Mouse (Mus musculus) CH12.LX (cell line): ENCODE measurements around the gene Mlph. TPM values are rescaled to one million over a fixed set of nuclear protein-coding genes. Genes with fewer than 3 reads are reported as not detected.

Experiments used
- DNase-seq: peaks from one replicate; pipeline ENCODE4 v3.0.0-alpha.2; 2013; ENCODE audit errors: extremely low read depth
- H3K27ac ChIP-seq: 2 replicates; pipeline ENCODE4 v1.5.1; 2012; ENCODE audit warnings: low read depth, mild to moderate bottlenecking, control low read depth, moderate library complexity; ENCODE audit not compliant: insufficient read depth
- H3K27me3 ChIP-seq: replicated peaks from 2 replicates; pipeline ENCODE3; 2012; ENCODE audit warnings: inconsistent platforms
- H3K36me3 ChIP-seq, 2 experiments: replicated peaks in 1 of 2; 2 replicates each; pipeline versions ENCODE3 to v1.6.1; 2012; ENCODE audit warnings: inconsistent platforms in 1 of 2, low read length in 1 of 2, mild to moderate bottlenecking in 1 of 2, mixed read lengths in 1 of 2, moderate library complexity in 1 of 2; ENCODE audit not compliant: control insufficient read depth in 1 of 2, insufficient read depth in 1 of 2
- H3K4me1 ChIP-seq, 2 experiments: 2 replicates each; pipeline ENCODE4 v1.6.1; 2012; ENCODE audit warnings: inconsistent platforms in 1 of 2, moderate library complexity in 1 of 2; ENCODE audit not compliant: insufficient read depth in 2 of 2, control insufficient read depth in 1 of 2
- H3K4me2 ChIP-seq: 2 replicates; pipeline ENCODE4 v1.6.1; 2012; ENCODE audit warnings: low read depth, mild to moderate bottlenecking, control low read depth; ENCODE audit not compliant: poor library complexity, insufficient read depth, severe bottlenecking
- H3K4me3 ChIP-seq, 3 experiments: fragments of 150-350 bp in 1 of 3; sonication (generic) in 1 of 3; replicated peaks in 1 of 3; 2 replicates each; pipeline versions ENCODE3 to v1.5.1; 2011 to 2012; ENCODE audit warnings: low read depth in 2 of 3, low read length in 2 of 3, mild to moderate bottlenecking in 2 of 3, moderate library complexity in 2 of 3, control low read depth in 1 of 3, improper control_type of control experiment in 1 of 3, inconsistent platforms in 1 of 3, mixed read lengths in 1 of 3; ENCODE audit not compliant: poor library complexity in 1 of 3
- H3K79me2 ChIP-seq: replicated peaks from 2 replicates; pipeline ENCODE4 v1.6.1; 2012; ENCODE audit warnings: mild to moderate bottlenecking, moderate library complexity; ENCODE audit not compliant: control insufficient read depth, poor library complexity, insufficient read depth, severe bottlenecking; ENCODE audit errors: extremely low read depth
- H3K9ac ChIP-seq: 2 replicates; pipeline ENCODE4 v1.6.1; 2012; ENCODE audit warnings: low read depth, mild to moderate bottlenecking, control low read depth, moderate library complexity; ENCODE audit not compliant: insufficient read depth
- H3K9me3 ChIP-seq: replicated peaks from 2 replicates; pipeline ENCODE3; 2012; ENCODE audit warnings: low read length, inconsistent platforms, mixed read lengths
- CHD2 ChIP-seq: IDR thresholded peaks from 2 replicates; pipeline ENCODE4 v1.6.1; 2011; ENCODE audit warnings: low read length, improper control_type of control experiment
- CTCF ChIP-seq, 2 experiments: IDR thresholded peaks in 1 of 2; conservative IDR thresholded peaks in 1 of 2; 2 replicates each; pipeline ENCODE4 v1.5.1; 2011 to 2012; ENCODE audit warnings: low read depth in 2 of 2, low read length in 2 of 2, improper control_type of control experiment in 1 of 2, inconsistent platforms in 1 of 2, mild to moderate bottlenecking in 1 of 2, moderate library complexity in 1 of 2
- GABPA ChIP-seq: IDR thresholded peaks from 2 replicates; pipeline ENCODE4 v1.6.1; 2012; ENCODE audit warnings: low read depth, low read length, improper control_type of control experiment, inconsistent platforms; ENCODE audit not compliant: insufficient replicate concordance
- HCFC1 ChIP-seq: IDR thresholded peaks from 2 replicates; pipeline ENCODE4 v1.6.1; 2012; ENCODE audit warnings: low read depth, mild to moderate bottlenecking, inconsistent platforms, low read length, improper control_type of control experiment
- IRF4 ChIP-seq: IDR thresholded peaks from 2 replicates; pipeline ENCODE4 v1.6.1; 2014; ENCODE audit warnings: low read depth, mild to moderate bottlenecking, inconsistent platforms, low read length, improper control_type of control experiment
- JUN ChIP-seq: IDR thresholded peaks from 2 replicates; pipeline ENCODE4 v1.6.1; 2011; ENCODE audit warnings: low read depth, mild to moderate bottlenecking, low read length, improper control_type of control experiment, moderate library complexity; ENCODE audit not compliant: insufficient read depth
- JUND ChIP-seq: conservative IDR thresholded peaks from 2 replicates; pipeline ENCODE4 v1.6.1; 2011; ENCODE audit warnings: low read depth, low read length, improper control_type of control experiment
- MAFK ChIP-seq: IDR thresholded peaks from 2 replicates; pipeline ENCODE4 v1.6.1; 2011; ENCODE audit warnings: low read length, improper control_type of control experiment; ENCODE audit not compliant: insufficient replicate concordance
- MAX ChIP-seq: IDR thresholded peaks from 2 replicates; pipeline ENCODE4 v1.6.1; 2011; ENCODE audit warnings: low read length, improper control_type of control experiment
- MAZ ChIP-seq: IDR thresholded peaks from 2 replicates; pipeline ENCODE4 v1.6.1; 2012; ENCODE audit warnings: low read depth, mild to moderate bottlenecking, inconsistent platforms, low read length, improper control_type of control experiment, moderate library complexity
- MEF2A ChIP-seq: IDR thresholded peaks from 2 replicates; pipeline ENCODE4 v1.6.1; 2014; ENCODE audit warnings: low read depth, mild to moderate bottlenecking, inconsistent platforms, low read length, improper control_type of control experiment, borderline replicate concordance
- MYC ChIP-seq: IDR thresholded peaks from 2 replicates; pipeline ENCODE4 v1.6.1; 2011; ENCODE audit warnings: low read depth, mild to moderate bottlenecking, improper control_type of control experiment, low read length
- NRF1 ChIP-seq: IDR thresholded peaks from 2 replicates; pipeline ENCODE4 v1.6.1; 2014; ENCODE audit warnings: low read depth, mild to moderate bottlenecking, inconsistent platforms, low read length, improper control_type of control experiment, moderate library complexity
- POLR2AphosphoS2 ChIP-seq: IDR thresholded peaks from 2 replicates; pipeline ENCODE4 v1.6.1; 2011; ENCODE audit warnings: low read depth, low read length, improper control_type of control experiment
- RAD21 ChIP-seq: IDR thresholded peaks from 2 replicates; pipeline ENCODE4 v1.6.1; 2011; ENCODE audit warnings: low read depth, mild to moderate bottlenecking, low read length, improper control_type of control experiment, moderate library complexity
- RCOR1 ChIP-seq: conservative IDR thresholded peaks from 2 replicates; pipeline ENCODE4 v1.6.1; 2012; ENCODE audit warnings: low read depth, mild to moderate bottlenecking, inconsistent platforms, low read length, improper control_type of control experiment
- SIN3A ChIP-seq: IDR thresholded peaks from 2 replicates; pipeline ENCODE4 v1.6.1; 2012; ENCODE audit warnings: low read length, improper control_type of control experiment, inconsistent platforms
- SMC3 ChIP-seq: IDR thresholded peaks from 2 replicates; pipeline ENCODE4 v1.6.1; 2011; ENCODE audit warnings: low read depth, low read length, improper control_type of control experiment
- TBP ChIP-seq: conservative IDR thresholded peaks from 2 replicates; pipeline ENCODE4 v1.6.1; 2011; ENCODE audit warnings: low read depth, low read length, improper control_type of control experiment
- TCF12 ChIP-seq: IDR thresholded peaks from 2 replicates; pipeline ENCODE4 v1.6.1; 2014; ENCODE audit warnings: low read depth, mild to moderate bottlenecking, inconsistent platforms, low read length, improper control_type of control experiment
- USF1 ChIP-seq: IDR thresholded peaks from 2 replicates; pipeline ENCODE4 v1.6.1; 2014; ENCODE audit warnings: low read depth, mild to moderate bottlenecking, inconsistent platforms, low read length, improper control_type of control experiment
- USF2 ChIP-seq: conservative IDR thresholded peaks from 2 replicates; pipeline ENCODE4 v1.6.1; 2011; ENCODE audit warnings: low read depth, low read length, improper control_type of control experiment
- ZMIZ1 ChIP-seq: IDR thresholded peaks from 2 replicates; pipeline ENCODE4 v1.6.1; 2012; ENCODE audit warnings: low read depth, mild to moderate bottlenecking, inconsistent platforms, low read length, improper control_type of control experiment
- dilution Hi-C: fragments of 300-500 bp; cut with MboI; formaldehyde crosslinking; loops from 2 replicates; pipeline ENCODE4 v1.14.3; 2020; ENCODE audit warnings: low sequenced_read_pairs; ENCODE audit not compliant: extremely low pct_unique_long_range_greater_than_20kb, extremely low pct_ligation_motif_present
- in situ Hi-C: fragments of 300-500 bp; cut with MboI; formaldehyde crosslinking; loops from 3 replicates; pipeline ENCODE4 v1.14.3; 2019; ENCODE audit warnings: low sequenced_read_pairs, low pct_ligation_motif_present, low pct_unique_long_range_greater_than_20kb, mixed read lengths
- polyA plus RNA-seq: library from polyadenylated mRNA; unstranded; fragments of >175 nt; gene quantifications from 2 replicates; pipeline ENCODE4 v1.2.1, GENCODE M21; 2012; ENCODE audit warnings: low read depth; ENCODE audit not compliant: insufficient read length
- total RNA-seq, 2 experiments: library from RNA; depleted of rRNA; stranded (reverse); fragments of 300-350 nt in 1 of 2; fragments of >200 nt in 1 of 2; gene quantifications; 2 replicates each; pipeline ENCODE4 v1.2.3; 2012 to 2014

The Mlph gene
- total and polyA plus RNA-seq, 3 experiments = not detected

GRCm38 (mm10) chr1:90896281-90896680, 18.6 kb upstream of the Mlph start:
- no peak for DNase-seq
- Histone ChIP-seq H3K27me3 (peaks cover 73% of the 10 kb centered on the region), H3K9me3 (no peaks in the 10 kb centered on the region), H3K9ac (no peak overlapping the region), H3K79me2 (no peaks in the 10 kb centered on the region), H3K4me1 (no peaks in the 10 kb centered on the region), H3K36me3 (no peaks in the 10 kb centered on the region), H3K27ac (no peak overlapping the region), H3K4me3 (no peak overlapping the region)
- in situ Hi-C loops = no loop called here
- dilution Hi-C loops = no loop called here
- TF ChIP-seq TBP (no peak), POLR2AphosphoS2 (no peak), GABPA (no peak), CHD2 (no peak), TCF12 (no peak), NRF1 (no peak), MAX (no peak), RCOR1 (no peak), MAFK (no peak), RAD21 (no peak), MEF2A (no peak), JUND (no peak), HCFC1 (no peak), USF2 (no peak), MAZ (no peak)
- TF ChIP-seq, all 38 proteins: peak for 0
- H3K4me2 ChIP-seq = no peak overlapping the region

GRCm38 (mm10) chr1:90896741-90897361, 18.0 kb upstream of the Mlph start:
- Histone ChIP-seq H3K4me2 (no peak overlapping the region), H3K9ac (no peak overlapping the region), H3K27ac (no peak overlapping the region), H3K79me2 (no peaks in the 10 kb centered on the region), H3K27me3 (peaks cover 76% of the 10 kb centered on the region), H3K4me1 (no peaks in the 10 kb centered on the region), H3K4me3 (no peak overlapping the region), H3K9me3 (no peaks in the 10 kb centered on the region), H3K36me3 (no peaks in the 10 kb centered on the region)
- no peak for TF ChIP-seq JUN
- TF ChIP-seq MYC = no peak
- TF ChIP-seq GABPA = no peak
- no peak for TF ChIP-seq CHD2
- no peak for TF ChIP-seq ZMIZ1
- no peak for TF ChIP-seq IRF4
- TF ChIP-seq RCOR1 = no peak
- TF ChIP-seq SMC3 = no peak
- TF ChIP-seq CTCF (conservative IDR thresholded peaks at IDR 0.05 in 1 of 2, IDR thresholded peaks at IDR 0.05 in 1 of 2; ENCODE audit: low read depth in 2 of 2, low read length in 2 of 2) = no peak
- TF ChIP-seq SIN3A = no peak
- TF ChIP-seq USF1 = no peak
- DNase-seq = no peak
- in situ Hi-C loops = no loop called here
- dilution Hi-C loops = no loop called here
